Mouse (Mus musculus): ENCODE results near the gene Krtap5-4. TPM values are rescaled to one million over a fixed set of nuclear protein-coding genes. Genes with fewer than 3 reads are reported as not detected.
"Not testable (repeated sequence)": the region's sequence is repeated elsewhere in the genome, so short reads cannot be mapped to it uniquely, and the experiment has no call there.

The Krtap5-4 gene
- polyA plus RNA-seq, 1 experiment from 2014 or later = not detected

GRCm38 (mm10) chr7:142284023-142284591, 19.2 kb upstream of the Krtap5-4 start:
- Histone ChIP-seq H3K4me1 (ENCODE audit: insufficient read depth) (0 out of 2 replicates have a peak, but pooled peaks cover 5% of the 10 kb centered on the region), H3K4me3 (ENCODE audit: low read depth, low read length) (peak overlapping the region; percentile 50), H3K36me3 (replicated peaks; ENCODE audit: insufficient read depth, low read length) (no peaks in the 10 kb centered on the region), H3K9me3 (ENCODE audit: low read length) (no peaks in the 10 kb centered on the region), H3K27me3 (ENCODE audit: insufficient read depth, low read length) (peaks cover 13% of the 10 kb centered on the region; the same call in 1 of the 2 replicates), H3K4me2 (ENCODE audit: low read depth, low read length) (peak overlapping the region; percentile 75), H3K9ac (replicated peaks) (peak overlapping the region; percentile 56), H3K27ac (ENCODE audit: low read depth) (0 out of 2 replicates have a peak overlapping the region, but pooled peaks have one; percentile 9)
- DNase-seq (peak; percentile 57), ATAC-seq (peak; percentile 76)
- TF ChIP-seq CTCF (IDR thresholded peaks at IDR 0.05; ENCODE audit: low read depth) = peak; percentile 13; the same call in 1 of the 2 replicates
- no peak for TF ChIP-seq EP300 (IDR thresholded peaks at IDR 0.05; ENCODE audit: low read depth)
- under 1% methylated on average over 38 of the region's 38 CpGs for WGBS (ENCODE audit: insufficient replicate concordance)

- H3K27ac ChIP-seq (ENCODE audit: low read depth) = 0 out of 2 replicates have a peak overlapping the region, but pooled peaks have one; percentile 9
- ATAC-seq = peak; percentile 81
- under 1% methylated on average over 19 of the region's 19 CpGs for WGBS (ENCODE audit: insufficient replicate concordance)
Measured at GRCm38 (mm10) chr7:142284615-142285080, 18.7 kb upstream of the Krtap5-4 start.

GRCm38 (mm10) chr7:142285130-142285835, 18.1 kb upstream of the Krtap5-4 start:
- H3K4me2 ChIP-seq (ENCODE audit: low read depth, low read length) = peak overlapping the region; percentile 75
- ATAC-seq (0 out of 2 replicates have a peak, but pooled peaks have one; percentile 25), DNase-seq (no peak)
- H3K27ac ChIP-seq (ENCODE audit: low read depth) = no peak overlapping the region
- H3K4me3 ChIP-seq (ENCODE audit: low read depth, low read length) = no peak overlapping the region
- no peaks in the 10 kb centered on the region for H3K36me3 ChIP-seq (replicated peaks; ENCODE audit: insufficient read depth, low read length)
- H3K27me3 ChIP-seq (ENCODE audit: insufficient read depth, low read length) = peaks cover 13% of the 10 kb centered on the region; the same call in 1 of the 2 replicates
- no peaks in the 10 kb centered on the region for H3K9me3 ChIP-seq (ENCODE audit: low read length)
- no peak overlapping the region for H3K9ac ChIP-seq (replicated peaks)
- 21% methylated on average over 23 of the region's 23 CpGs for WGBS (ENCODE audit: insufficient replicate concordance)
- 0 out of 2 replicates have a peak, but pooled peaks cover 5% of the 10 kb centered on the region for H3K4me1 ChIP-seq (ENCODE audit: insufficient read depth)
- no peak for TF ChIP-seq EP300 (IDR thresholded peaks at IDR 0.05; ENCODE audit: low read depth)
- peak; percentile 43 for TF ChIP-seq CTCF (IDR thresholded peaks at IDR 0.05; ENCODE audit: low read depth)

More at GRCm38 (mm10) chr7:142284615-142285080, 18.7 kb upstream of the Krtap5-4 start:
- Histone ChIP-seq H3K27me3 (ENCODE audit: insufficient read depth, low read length) (peaks cover 13% of the 10 kb centered on the region; the same call in 1 of the 2 replicates), H3K4me1 (ENCODE audit: insufficient read depth) (0 out of 2 replicates have a peak, but pooled peaks cover 5% of the 10 kb centered on the region), H3K4me2 (ENCODE audit: low read depth, low read length) (peak overlapping the region; percentile 75), H3K9me3 (ENCODE audit: low read length) (no peaks in the 10 kb centered on the region), H3K9ac (replicated peaks) (peak overlapping the region; percentile 56), H3K36me3 (replicated peaks; ENCODE audit: insufficient read depth, low read length) (no peaks in the 10 kb centered on the region), H3K4me3 (ENCODE audit: low read depth, low read length) (peak overlapping the region; percentile 50)
- DNase-seq = peak; percentile 90
- no peak for TF ChIP-seq EP300 (IDR thresholded peaks at IDR 0.05; ENCODE audit: low read depth)
- TF ChIP-seq CTCF (IDR thresholded peaks at IDR 0.05; ENCODE audit: low read depth) = peak; percentile 78

DNA sequence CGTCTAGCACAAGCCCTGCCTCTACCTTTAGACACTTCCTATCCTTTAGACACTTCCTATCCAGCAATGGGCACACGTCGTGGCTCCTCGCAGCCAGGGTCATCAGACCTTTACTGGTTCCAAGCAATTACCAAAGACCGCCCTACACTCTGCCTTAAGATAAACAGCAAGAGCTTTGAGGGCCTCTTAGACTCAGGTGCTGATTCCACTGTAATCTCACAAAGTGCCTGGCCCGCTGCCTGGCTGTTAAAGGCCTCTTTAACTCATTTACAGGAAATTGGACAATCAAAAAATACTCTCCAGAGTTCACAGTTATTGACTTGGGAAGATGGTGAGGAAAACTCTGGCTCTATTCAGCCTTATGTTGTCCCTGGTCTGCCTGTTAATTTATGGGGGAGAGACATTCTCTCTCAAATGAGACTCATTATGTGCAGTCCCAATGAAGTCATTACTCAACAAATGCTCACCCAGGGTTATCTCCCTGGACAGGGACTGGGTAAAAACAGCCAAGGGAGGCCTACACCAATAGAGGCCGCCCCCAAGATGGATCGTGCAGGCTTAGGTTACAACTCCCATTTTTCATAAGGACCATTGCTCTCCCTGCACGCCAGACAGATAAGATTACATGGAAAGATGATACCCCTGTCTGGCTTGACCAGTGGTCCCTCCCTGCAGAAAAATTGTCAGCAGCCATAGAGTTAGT, 17.3 kb upstream of the Krtap5-4 start:
- H3K4me1 ChIP-seq (ENCODE audit: insufficient read depth); H3K9me3 ChIP-seq (ENCODE audit: low read length); H3K36me3 ChIP-seq (replicated peaks; ENCODE audit: insufficient read depth, low read length); H3K27ac ChIP-seq (ENCODE audit: low read depth); H3K4me3 ChIP-seq (ENCODE audit: low read depth, low read length); H3K4me2 ChIP-seq (ENCODE audit: low read depth, low read length); ATAC-seq; DNase-seq; H3K9ac ChIP-seq (replicated peaks): not testable (repeated sequence)
- H3K27me3 ChIP-seq (ENCODE audit: insufficient read depth, low read length) = peaks cover 13% of the 10 kb centered on the region; the same call in 1 of the 2 replicates
- 64% methylated on average over 9 of the region's 9 CpGs for WGBS (ENCODE audit: insufficient replicate concordance)

DNA sequence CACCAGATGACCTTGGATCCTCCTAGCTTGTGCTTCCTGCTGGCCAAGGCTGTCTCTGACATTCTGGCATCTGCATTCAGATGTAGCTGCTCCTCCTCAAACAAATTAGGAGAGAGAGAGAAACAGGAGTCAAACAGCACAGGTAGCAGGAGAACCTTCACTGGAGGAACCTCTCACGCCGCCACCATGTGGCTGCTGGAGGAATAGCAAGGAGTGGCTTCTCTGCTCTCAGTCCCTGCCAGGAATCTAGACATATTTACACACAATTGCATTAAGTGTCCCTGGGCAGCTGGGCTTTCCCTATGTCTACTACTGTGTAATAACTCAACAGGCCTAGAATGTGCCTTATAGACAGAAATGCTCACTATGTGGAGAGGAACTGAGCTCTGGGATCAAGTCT, 9.5 kb upstream of the Krtap5-4 start:
- ATAC-seq = peak; percentile 17; the same call in 1 of the 2 replicates
- WGBS (ENCODE audit: insufficient replicate concordance) = 3% methylated on average over 2 of the region's 2 CpGs
- not testable (repeated sequence) for H3K36me3 ChIP-seq (replicated peaks; ENCODE audit: insufficient read depth, low read length)

DNA sequence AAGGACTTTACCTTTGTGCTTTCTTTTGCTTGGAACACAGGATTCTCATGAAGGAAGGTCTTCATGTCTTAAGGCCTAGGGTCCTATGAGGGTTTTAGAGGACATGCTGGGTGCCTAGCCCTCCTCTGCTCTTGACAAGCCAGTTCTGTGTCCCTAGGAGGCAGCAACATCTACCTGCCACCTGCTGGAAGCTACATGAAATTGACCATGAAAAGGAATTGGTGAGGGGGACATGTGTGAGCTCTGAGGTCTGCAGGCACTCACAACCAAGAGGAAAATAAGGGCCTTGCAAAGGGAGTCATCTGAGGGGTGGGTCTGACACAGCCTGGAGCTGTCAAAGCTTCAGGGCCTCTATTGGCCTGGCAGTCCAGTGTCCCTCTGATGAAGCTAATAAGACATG, 7.9 kb upstream of the Krtap5-4 start:
- no peak overlapping the region for H3K4me2 ChIP-seq (ENCODE audit: low read depth, low read length)
- no peak for DNase-seq
- ATAC-seq = no peak
- no peaks in the 10 kb centered on the region for H3K4me1 ChIP-seq (ENCODE audit: insufficient read depth)
- no peak overlapping the region for H3K9ac ChIP-seq (replicated peaks)
- H3K27ac ChIP-seq (ENCODE audit: low read depth) = no peak overlapping the region
- H3K27me3 ChIP-seq (ENCODE audit: insufficient read depth, low read length) = no peaks in the 10 kb centered on the region
- H3K9me3 ChIP-seq (ENCODE audit: low read length) = no peaks in the 10 kb centered on the region
- TF ChIP-seq EP300 (IDR thresholded peaks at IDR 0.05; ENCODE audit: low read depth) (no peak), CTCF (IDR thresholded peaks at IDR 0.05; ENCODE audit: low read depth) (no peak)
- H3K4me3 ChIP-seq (ENCODE audit: low read depth, low read length) = no peak overlapping the region
- no peaks in the 10 kb centered on the region for H3K36me3 ChIP-seq (replicated peaks; ENCODE audit: insufficient read depth, low read length)

More for the DNA sequence above, 9.5 kb upstream of the Krtap5-4 start:
- not testable (repeated sequence) for H3K27me3 ChIP-seq (ENCODE audit: insufficient read depth, low read length); H3K9ac ChIP-seq (replicated peaks); H3K27ac ChIP-seq (ENCODE audit: low read depth); H3K4me2 ChIP-seq (ENCODE audit: low read depth, low read length); H3K4me3 ChIP-seq (ENCODE audit: low read depth, low read length); H3K4me1 ChIP-seq (ENCODE audit: insufficient read depth); H3K9me3 ChIP-seq (ENCODE audit: low read length)
- DNase-seq = peak; percentile 59
- TF ChIP-seq CTCF (IDR thresholded peaks at IDR 0.05; ENCODE audit: low read depth) = peak; percentile 67

DNA sequence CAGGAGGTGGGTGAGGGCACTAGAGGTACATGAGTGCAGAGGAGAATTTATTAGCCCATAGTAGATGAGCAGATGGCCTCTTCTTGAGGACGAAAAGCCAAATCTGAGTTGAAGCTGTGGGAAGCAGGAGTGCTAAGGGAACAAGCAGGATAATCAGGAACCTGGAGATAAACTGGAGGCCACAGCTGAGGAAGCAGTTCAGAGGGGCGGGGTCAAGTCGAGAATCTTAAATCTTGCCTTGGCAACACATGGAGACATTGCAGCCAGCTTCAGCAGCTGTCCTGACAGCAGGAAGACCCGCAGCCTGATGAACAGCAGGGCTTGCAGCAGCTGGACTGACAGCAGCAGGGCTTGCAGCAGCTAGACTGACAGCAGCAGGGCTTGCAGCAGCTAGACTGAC, 7.2 kb upstream of the Krtap5-4 start:
- H3K9ac ChIP-seq (replicated peaks); H3K4me1 ChIP-seq (ENCODE audit: insufficient read depth); H3K4me3 ChIP-seq (ENCODE audit: low read depth, low read length); DNase-seq; H3K27ac ChIP-seq (ENCODE audit: low read depth); H3K4me2 ChIP-seq (ENCODE audit: low read depth, low read length); H3K9me3 ChIP-seq (ENCODE audit: low read length); H3K27me3 ChIP-seq (ENCODE audit: insufficient read depth, low read length); H3K36me3 ChIP-seq (replicated peaks; ENCODE audit: insufficient read depth, low read length); ATAC-seq: not testable (repeated sequence)
- 11% methylated on average over 4 of the region's 4 CpGs for WGBS (ENCODE audit: insufficient replicate concordance)

DNA sequence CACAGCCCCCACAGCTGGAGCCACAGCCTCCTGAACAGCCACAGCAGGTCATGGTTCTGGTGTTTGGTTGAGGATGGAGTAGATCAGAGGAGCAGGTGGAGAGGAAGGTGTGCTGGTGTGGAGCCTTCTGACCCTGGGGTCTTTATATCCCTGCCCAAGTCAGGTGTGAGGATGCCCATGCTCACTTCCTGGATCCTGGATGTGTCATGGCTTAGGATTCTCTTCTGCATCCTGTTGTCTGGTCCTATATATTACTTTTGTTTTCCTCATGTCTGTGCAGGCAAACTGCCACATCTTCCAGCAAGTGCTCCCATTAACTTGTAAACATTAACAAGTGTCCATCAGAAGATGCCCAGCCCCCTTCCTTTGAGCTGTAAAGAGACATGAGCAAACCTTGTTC, 6.3 kb upstream of the Krtap5-4 start, which contains the start of gene Krtap5-1:
Gene Krtap5-1, minus strand, starts transcription at position 101 of the 400 bp plus-strand sequence.
- ATAC-seq; H3K36me3 ChIP-seq (replicated peaks; ENCODE audit: insufficient read depth, low read length); H3K4me3 ChIP-seq (ENCODE audit: low read depth, low read length); DNase-seq; H3K9ac ChIP-seq (replicated peaks); H3K27me3 ChIP-seq (ENCODE audit: insufficient read depth, low read length); H3K4me1 ChIP-seq (ENCODE audit: insufficient read depth); H3K4me2 ChIP-seq (ENCODE audit: low read depth, low read length); H3K9me3 ChIP-seq (ENCODE audit: low read length); H3K27ac ChIP-seq (ENCODE audit: low read depth): not testable (repeated sequence)
